Mouse (Mus musculus): ENCODE data around the gene Zfp30.

DNA sequence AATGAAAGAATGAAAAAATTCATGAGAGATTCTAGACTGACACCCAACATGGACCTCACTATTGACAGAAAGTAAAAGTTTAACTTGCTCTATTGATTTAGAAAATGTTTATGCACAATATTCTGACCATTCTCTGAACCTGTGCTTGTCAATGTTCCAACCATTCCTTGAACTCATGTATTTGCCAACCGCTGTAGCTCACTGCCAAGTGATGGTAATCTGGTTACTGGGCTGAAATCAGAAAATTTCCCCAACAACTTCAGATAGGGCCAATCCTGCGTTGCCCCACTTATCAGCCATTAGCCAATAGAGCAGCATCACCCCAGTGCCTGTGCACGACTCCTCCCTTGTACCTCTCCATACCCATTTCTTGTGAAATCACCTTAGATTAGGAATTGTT is 41.5 kb upstream of the Zfp30 start:
- no peak for TF ChIP-seq HCFC1 (IDR thresholded peaks at IDR 0.05; ENCODE audit: low read depth, low read length)
- TF ChIP-seq CTCF (IDR thresholded peaks at IDR 0.05 in 2 of 3, conservative IDR thresholded peaks at IDR 0.05 in 1 of 3; ENCODE audit: control insufficient read depth in 1 of 3, insufficient read depth in 1 of 3, low read depth in 2 of 3, low read length in 3 of 3, poor library complexity in 1 of 3, severe bottlenecking in 1 of 3) = no peak
- no peak for TF ChIP-seq POLR2A (IDR thresholded peaks at IDR 0.05; ENCODE audit: control insufficient read depth in 1 of 2, insufficient read depth in 1 of 2, low read depth in 1 of 2, low read length in 2 of 2, poor library complexity in 1 of 2)
- no peak for TF ChIP-seq MAZ (IDR thresholded peaks at IDR 0.05; ENCODE audit: low read depth, low read length)
- TF ChIP-seq TAL1 (IDR thresholded peaks at IDR 0.05; ENCODE audit: low read length) = no peak
- no peak for TF ChIP-seq GATA1 (IDR thresholded peaks at IDR 0.05; ENCODE audit: low read depth, low read length)
